Mouse (Mus musculus): Measurements from ENCODE around the gene Kntc1.

GRCm38 (mm10) chr5:123832309-123832708 is 82.8 kb downstream of the Kntc1 start:
- TF ChIP-seq CTCF (IDR thresholded peaks at IDR 0.05; ENCODE audit: extremely low read depth, insufficient read length, insufficient replicate concordance, low read depth, low read length): no peak
- no peak for TF ChIP-seq POLR2A (IDR thresholded peaks at IDR 0.05; ENCODE audit: low read depth, low read length)
